Mouse (Mus musculus): ENCODE results near the gene Scyl2.

DNA sequence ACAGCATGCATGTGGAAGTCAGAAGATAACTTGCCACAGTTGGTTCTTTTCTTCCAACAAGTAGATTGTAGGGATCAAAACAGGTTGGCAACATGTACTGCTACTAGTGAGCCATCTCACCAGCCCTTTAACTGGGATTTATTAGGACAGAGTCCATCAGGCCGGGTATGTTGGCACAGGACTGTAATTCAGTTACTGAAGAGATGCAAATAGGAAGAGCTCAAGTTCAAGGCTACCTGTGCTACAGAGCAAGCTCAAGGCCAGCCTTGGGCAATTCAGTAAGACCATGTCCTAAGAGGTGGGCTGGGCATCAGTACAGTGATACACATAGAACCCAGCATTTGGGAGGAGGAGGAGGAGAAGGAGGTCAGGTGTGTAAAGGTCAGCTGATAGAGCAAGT is 34.4 kb downstream of the Scyl2 start:
- TF ChIP-seq CTCF (IDR thresholded peaks at IDR 0.05; ENCODE audit: low read depth) (no peak), EP300 (IDR thresholded peaks at IDR 0.05; ENCODE audit: low read depth) (no peak)
